Mouse (Mus musculus) E14TG2a.4 (cell line): ENCODE measurements around the gene Slc25a19.

Experiments used
- H3K27me3 ChIP-seq: 2 replicates; pipeline ENCODE4 v1.6.1; 2014; ENCODE audit warnings: low read length, control low read depth; ENCODE audit not compliant: insufficient read depth
- H3K36me3 ChIP-seq: 2 replicates; pipeline ENCODE4 v1.6.1; 2014; ENCODE audit warnings: low read length, control low read depth; ENCODE audit not compliant: insufficient read depth
- H3K4me1 ChIP-seq: replicated peaks from 2 replicates; pipeline ENCODE4 v1.6.1; 2014; ENCODE audit warnings: low read depth, low read length, control low read depth
- H3K4me3 ChIP-seq: replicated peaks from 2 replicates; pipeline ENCODE4 v1.5.1; 2014; ENCODE audit warnings: mild to moderate bottlenecking, low read length
- H3K9me3 ChIP-seq: 2 replicates; pipeline ENCODE4 v1.6.1; 2014; ENCODE audit warnings: low read length, control low read depth
- CTCF ChIP-seq: conservative IDR thresholded peaks from 2 replicates; pipeline ENCODE4 v1.5.1; 2014; ENCODE audit warnings: low read length
- NANOG ChIP-seq: IDR thresholded peaks from 2 replicates; pipeline ENCODE4 v1.6.1; 2014; ENCODE audit warnings: borderline replicate concordance, low read length, mixed read lengths
- POU5F1 ChIP-seq: IDR thresholded peaks from 2 replicates; pipeline ENCODE4 v1.6.1; 2014; ENCODE audit warnings: low read length, borderline replicate concordance

Slc25a19 gene

GRCm38 (mm10) chr11:115600743-115601142 is 27.4 kb downstream of the Slc25a19 start:
- no peak for TF ChIP-seq CTCF
- TF ChIP-seq POU5F1, result no peak
- no peak for TF ChIP-seq NANOG
- H3K4me1 ChIP-seq, result peaks cover 76% of the 10 kb centered on the region

GRCm38 (mm10) chr11:115599722-115600121 is 28.4 kb downstream of the Slc25a19 start:
- H3K4me1 ChIP-seq, result peaks cover 69% of the 10 kb centered on the region
- no peak for TF ChIP-seq POU5F1
- no peak for TF ChIP-seq CTCF
- TF ChIP-seq NANOG, result no peak
- H3K4me3 ChIP-seq, result no peak overlapping the region
- H3K36me3 ChIP-seq, result peaks cover 73% of the 10 kb centered on the region
- H3K27me3 ChIP-seq, result no peaks in the 10 kb centered on the region
- H3K9me3 ChIP-seq, result no peaks in the 10 kb centered on the region

More at GRCm38 (mm10) chr11:115600743-115601142, 27.4 kb downstream of the Slc25a19 start:
- Histone ChIP-seq H3K4me3 (no peak overlapping the region), H3K9me3 (no peaks in the 10 kb centered on the region), H3K27me3 (no peaks in the 10 kb centered on the region), H3K36me3 (peaks cover 75% of the 10 kb centered on the region)

- H3K4me3 ChIP-seq, result no peak overlapping the region
- no peaks in the 10 kb centered on the region for H3K9me3 ChIP-seq
- H3K36me3 ChIP-seq, result peaks cover 88% of the 10 kb centered on the region
- H3K4me1 ChIP-seq, result peaks cover 69% of the 10 kb centered on the region
- no peak for TF ChIP-seq CTCF
- no peak for TF ChIP-seq NANOG
- no peak for TF ChIP-seq POU5F1
- no peaks in the 10 kb centered on the region for H3K27me3 ChIP-seq
These were observed 29.8 kb downstream of the Slc25a19 start for GRCm38 (mm10) chr11:115598309-115598708.

GRCm38 (mm10) chr11:115595209-115595608 is 32.9 kb downstream of the Slc25a19 start:
- H3K4me1 ChIP-seq, result peaks cover 69% of the 10 kb centered on the region

GRCm38 (mm10) chr11:115590526-115591075 is 37.5 kb downstream of the Slc25a19 start:
- H3K4me3 ChIP-seq, result peak overlapping the region; percentile 46

More at GRCm38 (mm10) chr11:115595209-115595608, 32.9 kb downstream of the Slc25a19 start:
- Histone ChIP-seq H3K9me3 (no peaks in the 10 kb centered on the region), H3K27me3 (no peaks in the 10 kb centered on the region), H3K36me3 (peaks cover 96% of the 10 kb centered on the region), H3K4me3 (no peak overlapping the region)
- peak; percentile 25; the same call in 1 of the 2 replicates for TF ChIP-seq CTCF
- TF ChIP-seq NANOG, result no peak
- TF ChIP-seq POU5F1, result no peak

GRCm38 (mm10) chr11:115587984-115588383 is 40.1 kb downstream of the Slc25a19 start:
- Histone ChIP-seq H3K4me3 (peak overlapping the region; percentile 61), H3K36me3 (peaks cover 99% of the 10 kb centered on the region), H3K4me1 (peaks cover 96% of the 10 kb centered on the region), H3K27me3 (no peaks in the 10 kb centered on the region), H3K9me3 (no peaks in the 10 kb centered on the region)
- no peak for TF ChIP-seq CTCF

More at GRCm38 (mm10) chr11:115590526-115591075, 37.5 kb downstream of the Slc25a19 start:
- H3K9me3 ChIP-seq, result no peaks in the 10 kb centered on the region
- peaks cover 77% of the 10 kb centered on the region for H3K4me1 ChIP-seq
- H3K36me3 ChIP-seq, result peaks cover 97% of the 10 kb centered on the region
- H3K27me3 ChIP-seq, result no peaks in the 10 kb centered on the region
- TF ChIP-seq CTCF (peak; percentile 16; the same call in 1 of the 2 replicates), NANOG (no peak)

- peaks cover 99% of the 10 kb centered on the region for H3K36me3 ChIP-seq
- H3K4me3 ChIP-seq, result no peak overlapping the region
- peaks cover 87% of the 10 kb centered on the region for H3K4me1 ChIP-seq
- H3K27me3 ChIP-seq, result no peaks in the 10 kb centered on the region
- TF ChIP-seq POU5F1 (no peak), NANOG (no peak), CTCF (no peak)
- H3K9me3 ChIP-seq, result no peaks in the 10 kb centered on the region
These were observed 41.7 kb downstream of the Slc25a19 start for GRCm38 (mm10) chr11:115586403-115586802.

GRCm38 (mm10) chr11:115585573-115586100 is 42.5 kb downstream of the Slc25a19 start:
- Histone ChIP-seq H3K27me3 (no peaks in the 10 kb centered on the region), H3K4me3 (no peak overlapping the region), H3K36me3 (peaks cover 99% of the 10 kb centered on the region), H3K4me1 (peaks cover 87% of the 10 kb centered on the region), H3K9me3 (no peaks in the 10 kb centered on the region)
- TF ChIP-seq CTCF, result no peak
- no peak for TF ChIP-seq POU5F1
- no peak for TF ChIP-seq NANOG

- Histone ChIP-seq H3K9me3 (no peaks in the 10 kb centered on the region), H3K4me3 (no peak overlapping the region), H3K36me3 (peaks cover 96% of the 10 kb centered on the region), H3K4me1 (peaks cover 78% of the 10 kb centered on the region), H3K27me3 (no peaks in the 10 kb centered on the region)
- TF ChIP-seq POU5F1 (no peak), CTCF (no peak), NANOG (no peak)
These were observed 43.6 kb downstream of the Slc25a19 start for GRCm38 (mm10) chr11:115584376-115585073.
